Mouse (Mus musculus) adipocyte (in vitro differentiated cells): ENCODE data around the gene Kcnip4.

Experiments
- DNase-seq: peaks from one replicate; pipeline ENCODE4 v3.0.0-alpha.2; 2016; ENCODE audit warnings: low spot score

The Kcnip4 gene

GRCm38 (mm10) chr5:49247081-49247480 lies 277.6 kb downstream of the Kcnip4 start:
- no peak for DNase-seq

DNA sequence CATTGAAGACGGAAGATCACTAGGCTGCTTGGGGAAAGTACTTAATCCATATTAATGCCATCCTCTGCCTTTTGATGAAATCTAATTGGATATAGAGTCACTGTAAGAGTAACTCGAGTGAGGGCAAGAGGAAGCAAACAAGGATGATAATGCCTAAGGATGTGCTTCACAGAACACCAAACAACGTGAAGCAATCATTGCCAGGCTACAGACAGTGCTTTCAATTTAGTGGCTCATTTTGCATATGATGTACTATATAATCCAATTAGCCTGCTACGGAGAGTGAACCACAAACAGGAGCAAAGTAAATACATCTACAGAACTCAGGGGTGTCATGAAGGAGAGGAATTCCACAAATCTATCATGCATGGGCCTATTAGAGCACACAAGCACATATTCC lies 280.3 kb downstream of the Kcnip4 start:
- no peak for DNase-seq

- DNase-seq = no peak
Measured at GRCm38 (mm10) chr5:49241708-49242107, 283.0 kb downstream of the Kcnip4 start.

DNA sequence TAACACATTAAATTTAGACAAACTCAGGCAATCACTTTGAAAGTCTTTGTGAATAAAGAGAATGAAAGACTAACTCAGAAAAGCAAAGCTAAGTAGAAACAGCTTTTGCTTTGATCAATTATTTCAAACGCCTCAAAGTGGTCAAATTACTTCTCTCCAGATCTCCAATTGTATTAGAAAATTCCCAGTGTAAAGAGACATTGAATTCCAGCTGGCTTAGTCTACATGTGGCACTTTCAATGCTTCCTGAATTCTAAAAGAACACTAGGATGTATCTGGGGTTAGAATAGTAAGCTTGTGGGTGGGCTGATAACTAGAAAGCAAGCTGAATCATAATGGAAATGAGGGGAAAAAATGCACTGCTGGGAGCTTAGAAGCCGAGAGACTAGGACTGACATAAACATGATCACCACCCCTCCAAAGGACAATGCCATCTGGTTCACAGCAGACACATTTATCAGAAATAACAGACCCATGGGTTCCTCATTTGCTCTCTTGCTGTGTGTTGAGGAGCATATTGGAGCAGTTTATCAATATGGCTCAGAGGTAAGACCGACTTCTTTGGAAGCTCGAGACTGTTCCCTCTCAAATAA lies 323.4 kb downstream of the Kcnip4 start:
- no peak for DNase-seq

DNA sequence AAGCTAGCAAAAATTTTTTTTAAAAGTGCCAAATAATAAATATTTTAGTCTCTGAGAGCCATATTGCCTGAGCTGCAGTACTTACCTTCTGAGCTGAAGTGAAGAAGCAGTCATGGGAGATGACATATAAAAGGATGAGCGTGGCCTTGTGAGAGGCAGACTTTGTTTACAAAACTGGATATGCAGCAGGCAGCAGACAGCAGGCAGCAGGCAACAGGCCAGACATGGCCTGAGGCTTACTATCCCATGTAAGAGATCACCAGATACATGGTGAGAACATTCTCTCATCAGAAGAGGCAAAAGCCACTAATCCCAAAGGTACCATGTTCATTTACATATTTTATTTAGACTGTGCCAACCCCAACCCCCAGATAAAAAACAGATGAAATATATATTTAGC lies 336.5 kb downstream of the Kcnip4 start:
- DNase-seq = no peak

GRCm38 (mm10) chr5:49150116-49150811 lies 374.4 kb downstream of the Kcnip4 start:
- DNase-seq = no peak

DNA sequence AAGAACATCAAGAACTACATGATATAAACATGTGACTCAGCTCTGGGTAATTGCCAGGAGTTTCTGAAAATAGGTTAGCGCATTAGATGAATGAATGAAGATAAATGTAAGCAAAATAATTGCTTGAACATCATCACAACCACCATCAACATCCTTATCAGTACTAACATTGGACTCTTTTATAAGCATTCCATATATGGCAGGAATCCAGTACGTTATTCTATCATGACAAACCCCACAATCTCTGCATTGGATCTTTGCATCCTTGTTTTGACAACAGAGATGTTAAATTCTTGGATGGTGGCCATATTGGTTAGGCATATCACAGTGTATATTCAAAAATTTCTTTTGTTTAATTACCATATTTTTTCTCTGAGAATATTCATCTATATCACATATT lies 375.0 kb downstream of the Kcnip4 start:
- DNase-seq = no peak

- DNase-seq = no peak
Measured at GRCm38 (mm10) chr5:49095432-49095831, 429.3 kb downstream of the Kcnip4 start.

GRCm38 (mm10) chr5:49094945-49095344 lies 429.8 kb downstream of the Kcnip4 start:
- no peak for DNase-seq

- no peak for DNase-seq
Measured at GRCm38 (mm10) chr5:49094306-49094705, 430.4 kb downstream of the Kcnip4 start.

DNA sequence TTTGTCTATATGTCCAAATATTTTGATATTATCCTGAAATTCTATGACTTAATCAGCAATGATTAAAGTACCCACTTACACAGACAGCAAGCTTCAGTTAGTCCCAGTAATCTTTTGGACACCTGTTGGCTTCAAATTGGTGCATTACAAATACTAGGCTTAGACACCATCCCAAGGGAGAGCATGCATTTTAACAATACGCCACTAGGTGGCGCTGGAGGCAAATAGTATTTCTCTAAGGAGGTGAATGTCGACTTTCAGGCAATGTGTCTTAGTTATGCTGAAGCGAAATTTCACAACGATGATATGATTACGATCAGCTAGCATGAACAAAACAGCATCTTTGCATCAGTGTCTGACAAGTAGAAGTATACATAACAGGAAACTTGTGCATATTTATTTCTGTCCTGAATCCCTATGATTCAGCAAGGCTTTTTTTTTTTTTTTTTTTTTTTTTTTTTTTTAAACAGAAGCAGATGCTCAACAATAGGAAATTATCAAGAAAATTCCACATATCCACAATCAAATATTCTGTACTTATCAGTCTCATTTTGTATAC lies 434.5 kb downstream of the Kcnip4 start:
- DNase-seq = peak; percentile 81

- no peak for DNase-seq
Measured at GRCm38 (mm10) chr5:49065646-49066045, 459.1 kb downstream of the Kcnip4 start.

- DNase-seq = no peak
Measured at GRCm38 (mm10) chr5:49058926-49059325, 465.8 kb downstream of the Kcnip4 start.

DNA sequence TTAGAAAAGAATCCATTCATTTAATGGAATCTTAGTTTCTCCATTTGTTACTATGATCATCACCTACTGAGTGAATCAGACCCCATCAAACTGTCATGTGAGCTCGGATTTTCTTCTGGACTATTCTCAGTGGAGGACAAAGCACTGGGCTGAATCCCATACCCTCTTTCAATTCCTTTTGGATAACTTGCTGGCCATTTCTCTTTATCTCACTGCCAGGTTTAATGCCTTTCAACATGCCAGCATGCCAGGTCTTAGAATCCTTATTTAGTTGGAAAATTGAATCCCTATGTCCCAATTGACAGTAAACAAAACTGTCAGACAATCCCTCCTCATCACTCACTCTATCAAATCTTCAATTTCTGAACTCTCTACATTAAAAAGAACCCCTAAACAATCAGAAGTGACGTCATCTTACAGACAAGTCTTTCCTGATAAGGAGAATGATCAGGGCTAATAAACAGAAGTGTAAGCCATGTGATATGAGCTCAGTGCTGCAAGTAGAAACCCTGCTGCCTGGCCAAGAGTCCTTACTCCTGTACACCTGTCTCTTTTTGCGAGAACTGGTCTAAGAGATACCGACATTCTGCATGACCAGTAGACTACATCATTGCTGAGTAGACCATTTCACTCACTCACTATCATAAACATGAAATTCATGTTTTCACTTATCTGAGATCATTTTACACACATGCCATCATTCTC lies 466.9 kb downstream of the Kcnip4 start:
- DNase-seq = no peak

- no peak for DNase-seq
Measured at GRCm38 (mm10) chr5:49047960-49048359, 476.7 kb downstream of the Kcnip4 start.

DNA sequence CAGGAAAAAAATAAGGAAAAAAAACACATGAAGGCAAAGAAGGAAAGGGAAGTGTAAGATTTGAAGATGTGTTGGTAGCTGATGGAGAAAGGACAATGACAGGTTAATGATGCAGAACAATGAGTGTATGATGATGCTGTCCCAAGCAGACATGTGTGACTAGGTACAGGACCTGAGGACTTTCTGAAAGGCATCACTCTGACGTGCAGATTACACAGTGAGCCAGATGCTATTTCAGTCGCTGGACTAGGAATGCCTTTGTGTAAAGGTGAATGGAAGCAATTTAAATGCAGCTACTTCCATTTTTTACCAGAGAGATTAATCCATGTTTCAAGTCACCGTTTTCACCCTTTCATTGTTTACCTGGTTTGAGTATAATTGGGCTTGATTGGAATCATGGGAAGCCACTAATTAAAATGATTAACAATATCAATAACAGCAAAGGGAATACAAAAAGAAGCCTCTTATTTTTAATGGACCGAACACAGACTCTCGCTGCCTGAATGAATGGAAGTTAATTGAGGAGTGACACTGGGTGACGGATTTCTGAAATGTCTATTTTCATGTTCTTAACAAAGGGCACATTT lies 483.4 kb downstream of the Kcnip4 start:
- no peak for DNase-seq

GRCm38 (mm10) chr5:48997359-48997758 lies 527.3 kb downstream of the Kcnip4 start:
- DNase-seq = no peak

GRCm38 (mm10) chr5:48989145-48989659 lies 535.5 kb downstream of the Kcnip4 start:
- DNase-seq = no peak

- no peak for DNase-seq
Measured at GRCm38 (mm10) chr5:48942378-48943088, 582.2 kb downstream of the Kcnip4 start.

- DNase-seq = no peak
Measured at GRCm38 (mm10) chr5:48931881-48932280, 592.8 kb downstream of the Kcnip4 start.

GRCm38 (mm10) chr5:48890216-48890615 lies 634.5 kb downstream of the Kcnip4 start:
- no peak for DNase-seq
